Mouse (Mus musculus): Measurements from ENCODE around the gene Kif5a.
A peak's percentile ranks its signal among the peaks of the same experiment; 100 is the strongest.

Kif5a gene

DNA sequence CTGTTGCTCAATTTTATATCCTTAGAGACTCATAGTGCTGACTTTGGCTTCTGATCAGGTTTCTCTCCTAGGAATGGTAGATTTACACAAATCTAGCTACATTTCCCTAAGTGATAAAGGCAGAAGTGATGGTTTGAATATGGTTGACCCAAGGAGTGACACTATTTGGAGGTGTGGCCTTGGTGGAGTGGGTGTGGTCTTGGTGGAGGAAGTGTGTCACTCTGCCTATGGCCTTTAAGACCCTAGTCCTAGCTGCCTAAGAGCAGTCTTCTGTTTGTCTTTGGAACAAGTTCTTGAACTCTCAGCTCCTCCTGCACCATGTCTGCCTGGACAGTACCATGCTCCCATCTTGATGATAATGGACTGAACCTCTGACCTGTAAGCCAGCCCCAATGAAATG lies 46.0 kb downstream of the Kif5a start:
- DNase-seq (ENCODE audit: low spot score in 2 of 2): no peak

DNA sequence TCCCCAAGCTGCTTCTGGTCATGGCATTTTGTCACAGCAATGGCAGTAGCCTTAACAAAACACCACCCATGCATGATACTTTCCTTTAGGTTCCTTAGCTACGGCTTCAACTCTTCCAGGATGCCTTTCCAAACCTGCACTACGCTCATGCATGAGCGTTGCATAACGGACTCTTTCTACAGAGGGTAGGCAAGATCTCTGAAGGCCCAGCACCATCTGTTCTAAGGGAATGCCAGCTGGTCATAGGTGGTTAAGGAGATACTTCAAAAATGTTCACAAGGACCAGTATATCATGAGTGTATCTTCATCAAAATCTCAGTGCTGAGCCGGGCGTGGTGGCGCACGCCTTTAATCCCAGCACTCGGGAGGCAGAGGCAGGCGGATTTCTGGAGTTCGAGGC lies 46.7 kb downstream of the Kif5a start:
- no peak for DNase-seq (ENCODE audit: low spot score in 2 of 2)

DNA sequence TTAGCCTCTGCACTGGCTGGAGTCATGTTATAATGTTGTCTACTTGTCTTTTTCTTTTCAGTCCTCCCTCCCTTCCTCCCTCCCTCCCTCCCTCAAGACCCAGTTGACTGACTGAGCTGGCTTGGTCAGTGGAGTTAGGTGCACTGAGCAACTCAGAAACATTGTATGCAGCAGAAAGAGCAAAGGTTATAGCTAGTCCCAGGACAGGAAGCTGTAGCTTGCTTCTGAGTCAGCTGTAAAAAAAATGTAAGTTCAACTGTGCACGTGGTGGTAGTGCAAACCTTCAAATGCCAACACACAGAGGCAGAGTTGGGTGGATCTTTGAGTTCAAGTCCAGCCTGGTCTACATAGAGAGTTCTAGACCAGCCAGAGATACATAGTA lies 48.7 kb downstream of the Kif5a start:
- no peak for DNase-seq (ENCODE audit: low spot score in 2 of 2)

DNA sequence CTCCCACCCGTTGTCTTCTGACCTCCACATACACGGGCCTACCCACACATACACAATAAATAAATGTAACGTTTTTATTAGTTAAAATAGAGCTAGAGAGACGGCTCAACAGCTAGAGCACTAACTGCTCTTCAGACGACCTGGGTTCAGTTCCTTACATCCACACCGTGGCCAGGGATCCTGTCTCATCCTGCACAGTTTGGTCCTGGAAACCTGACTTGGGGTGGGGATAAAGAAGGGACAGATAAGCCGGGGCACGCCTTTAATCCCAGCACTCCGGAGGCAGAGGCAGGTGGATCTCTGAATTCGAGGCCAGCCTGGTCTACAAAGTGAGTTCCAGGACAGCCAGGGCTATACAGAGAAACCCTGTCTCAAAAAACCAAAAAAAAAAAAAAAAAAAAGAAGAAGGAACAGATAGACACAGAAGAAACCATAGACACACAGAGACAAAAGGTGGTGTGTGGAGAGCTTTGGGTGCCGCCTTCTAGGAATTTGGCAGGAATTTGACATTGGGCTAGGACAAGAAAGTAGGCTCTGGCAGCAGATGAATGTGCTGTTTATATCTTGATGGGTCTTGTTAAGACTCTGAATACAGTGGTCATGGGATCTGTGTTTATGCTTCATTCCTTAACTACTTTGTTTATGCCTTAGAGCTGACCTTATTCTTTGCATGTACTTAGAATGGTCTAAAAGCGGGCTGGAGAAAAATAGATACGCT lies 49.3 kb downstream of the Kif5a start:
- DNase-seq (ENCODE audit: low spot score in 2 of 2): no peak

DNA sequence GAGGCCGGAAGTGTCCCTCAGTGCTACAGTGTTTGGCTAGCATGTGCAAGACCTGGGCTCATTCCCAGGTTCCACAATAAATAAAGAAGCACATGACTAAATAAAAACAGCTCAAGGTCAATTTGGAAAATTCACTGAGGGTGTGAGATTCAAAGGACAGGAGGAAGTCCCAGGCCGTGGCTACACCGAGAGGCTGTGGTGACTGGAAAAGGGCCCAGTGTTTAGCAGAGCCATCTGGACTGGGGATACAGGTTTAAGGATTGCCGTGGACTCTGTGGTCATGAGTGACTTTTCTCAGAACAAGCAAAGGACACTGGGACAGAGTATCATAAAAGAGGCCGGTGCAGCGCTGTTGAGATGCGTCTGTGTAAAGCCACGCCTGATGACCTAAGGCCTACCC lies 49.9 kb downstream of the Kif5a start:
- no peak for DNase-seq (ENCODE audit: low spot score in 2 of 2)

DNA sequence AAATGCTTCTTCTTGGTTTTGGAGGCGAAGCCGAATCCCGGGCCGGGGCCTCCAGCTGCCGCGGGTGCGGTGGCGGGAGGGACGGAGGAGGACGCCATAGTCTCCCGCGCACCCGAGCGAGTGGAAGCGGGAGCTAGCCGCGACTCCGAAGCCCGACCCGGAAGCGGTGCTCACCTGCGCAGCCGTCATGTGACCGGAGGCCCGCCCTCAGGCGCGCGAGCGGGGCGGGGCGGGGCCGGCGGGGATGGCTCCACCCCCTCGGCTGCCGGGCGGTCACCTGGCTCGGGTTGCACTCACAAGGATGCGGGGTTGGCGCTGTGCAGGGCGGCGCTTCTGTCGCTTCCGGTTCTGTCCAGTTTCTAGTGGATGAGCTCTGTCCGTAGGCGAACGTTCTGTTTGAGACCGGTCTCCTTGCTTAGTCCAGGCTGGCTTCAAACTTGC lies 51.7 kb downstream of the Kif5a start, which contains the start of gene Pip4k2c:
Gene Pip4k2c (minus strand): TSS at position 172 of the 441 bp plus-strand sequence.
- DNase-seq (ENCODE audit: low spot score in 2 of 2): peak; percentile 92 to 93

DNA sequence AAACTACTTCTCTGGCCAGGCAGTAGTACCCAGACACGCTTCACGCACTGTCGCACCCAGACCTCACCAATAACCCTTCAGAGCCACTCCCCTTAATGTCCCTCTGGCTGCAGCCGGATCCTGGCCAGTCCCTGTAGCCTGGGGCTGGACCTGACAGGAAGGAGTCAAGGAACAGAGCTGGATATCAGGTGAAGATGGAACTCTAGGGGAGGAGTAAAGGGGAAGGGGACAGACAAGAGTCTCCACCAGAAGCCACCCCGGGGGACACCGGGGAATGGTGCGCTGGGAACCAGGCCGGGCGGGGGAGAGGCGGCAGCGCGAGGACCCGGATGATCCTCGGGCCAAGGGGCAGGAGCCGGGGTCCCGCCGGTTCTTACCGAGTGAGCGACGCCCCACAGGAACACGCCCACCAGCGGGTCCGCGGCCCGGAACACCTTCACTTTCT lies 52.2 kb downstream of the Kif5a start:
- DNase-seq (ENCODE audit: low spot score in 2 of 2): no peak

DNA sequence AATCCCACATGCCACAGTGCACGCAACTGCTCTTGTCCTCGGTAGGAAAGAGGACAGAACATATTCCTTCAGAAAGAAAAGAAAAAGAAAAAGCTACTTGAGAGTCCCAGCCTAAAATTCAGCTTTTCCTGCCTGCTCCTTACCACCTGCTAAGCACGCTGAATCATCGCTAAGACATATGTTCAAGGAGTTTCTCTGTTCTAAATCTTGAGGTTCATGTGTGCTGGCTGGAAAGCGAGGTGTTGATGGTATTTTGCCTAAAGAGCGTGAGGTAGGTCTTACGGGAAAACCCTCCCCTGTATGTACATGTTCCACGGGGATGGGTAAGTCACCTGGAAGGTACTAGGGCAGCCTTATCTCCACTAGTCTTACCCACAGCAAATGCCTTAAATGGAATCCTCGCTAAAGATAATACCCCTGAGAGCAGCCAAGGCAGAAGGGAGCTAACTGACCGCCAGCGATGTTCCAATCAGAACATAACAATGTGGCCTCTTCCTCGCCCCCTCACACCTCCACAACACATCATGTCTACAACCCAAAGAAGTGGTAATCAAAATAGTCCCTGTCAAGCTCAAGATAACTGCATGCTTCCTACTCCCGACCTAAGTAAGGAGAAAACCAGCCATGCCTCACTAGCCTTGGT lies 53.1 kb downstream of the Kif5a start:
- DNase-seq (ENCODE audit: low spot score in 2 of 2): no peak

DNA sequence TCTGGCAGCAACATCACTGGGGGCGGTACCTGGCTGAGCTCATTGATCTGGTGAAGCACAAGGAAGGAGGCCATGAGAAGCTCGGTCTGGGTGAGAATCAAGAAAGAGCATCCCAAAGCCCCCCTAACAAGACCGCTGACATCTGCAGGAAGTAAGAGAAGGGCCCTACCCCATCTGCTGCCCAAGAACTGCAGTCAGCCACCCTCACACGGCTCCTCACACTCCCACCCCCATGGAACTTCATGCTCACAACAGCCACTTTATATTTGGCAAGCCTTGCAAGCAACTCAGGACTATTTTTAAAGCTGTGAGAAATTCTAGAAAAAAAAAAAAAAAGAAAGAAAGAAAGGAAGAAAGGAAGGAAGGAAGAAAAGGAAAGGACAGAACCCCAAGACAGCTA lies 54.2 kb downstream of the Kif5a start:
- peak in 1 of 2 experiments; percentile 77 for DNase-seq (ENCODE audit: low spot score in 2 of 2)

DNA sequence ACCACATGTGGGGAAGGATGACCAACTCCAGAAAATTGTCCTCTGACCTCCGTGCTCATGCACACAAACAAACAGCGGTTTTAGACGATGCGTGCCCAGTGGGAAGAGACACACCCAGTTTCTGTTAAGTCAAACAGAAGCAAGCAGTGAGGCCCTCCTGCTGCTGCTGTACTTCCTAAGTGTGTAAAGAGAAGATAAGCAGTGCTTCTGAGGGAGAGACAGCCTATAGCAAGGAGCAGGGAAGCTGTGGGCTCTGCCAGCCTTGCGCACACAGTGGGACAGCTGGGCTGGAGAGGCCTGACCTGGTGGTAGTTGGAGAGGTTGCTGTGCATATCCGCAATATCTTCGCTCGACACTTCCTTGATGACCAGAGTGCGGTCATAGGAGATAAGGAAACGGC lies 57.8 kb downstream of the Kif5a start:
- DNase-seq (ENCODE audit: low spot score in 2 of 2): no peak

DNA sequence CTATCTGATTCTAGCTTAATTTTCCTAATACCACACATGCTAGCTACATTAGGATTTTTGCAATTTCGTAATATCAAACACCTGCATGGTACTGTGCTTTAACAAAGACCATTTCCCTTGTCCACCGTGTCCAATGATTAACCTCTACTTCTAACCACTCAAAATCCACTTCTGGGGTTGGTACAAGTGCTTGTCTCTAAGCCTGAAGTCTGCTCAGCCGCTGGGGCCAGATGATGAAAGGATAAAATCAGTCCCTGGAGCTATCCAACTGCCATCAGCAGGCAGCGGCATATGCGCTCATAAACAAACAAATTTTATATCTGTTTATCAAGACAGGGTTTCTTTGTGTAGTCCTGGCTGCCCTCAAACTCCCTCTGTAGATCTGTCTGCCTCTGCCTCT lies 58.6 kb downstream of the Kif5a start:
- no peak for DNase-seq (ENCODE audit: low spot score in 2 of 2)

DNA sequence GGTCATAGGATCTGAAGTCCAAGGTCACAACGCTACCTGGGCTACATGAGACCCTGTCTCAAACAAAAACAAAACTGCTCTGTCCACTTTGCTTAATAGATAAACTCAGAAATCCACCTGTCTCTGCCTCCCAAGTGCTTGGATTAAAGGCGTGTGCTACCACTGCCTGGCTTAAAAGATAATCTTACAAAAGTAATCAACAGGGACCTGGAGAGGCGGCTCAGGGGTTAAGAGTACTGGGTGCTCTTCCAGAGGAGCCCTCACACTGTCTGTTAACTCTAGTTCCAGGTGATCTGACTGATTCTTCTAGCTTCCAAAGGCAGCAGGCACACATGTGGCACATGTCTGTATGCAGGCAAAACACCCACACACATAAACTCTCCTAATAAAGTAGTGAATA lies 60.0 kb downstream of the Kif5a start:
- DNase-seq (ENCODE audit: low spot score in 2 of 2): no peak

DNA sequence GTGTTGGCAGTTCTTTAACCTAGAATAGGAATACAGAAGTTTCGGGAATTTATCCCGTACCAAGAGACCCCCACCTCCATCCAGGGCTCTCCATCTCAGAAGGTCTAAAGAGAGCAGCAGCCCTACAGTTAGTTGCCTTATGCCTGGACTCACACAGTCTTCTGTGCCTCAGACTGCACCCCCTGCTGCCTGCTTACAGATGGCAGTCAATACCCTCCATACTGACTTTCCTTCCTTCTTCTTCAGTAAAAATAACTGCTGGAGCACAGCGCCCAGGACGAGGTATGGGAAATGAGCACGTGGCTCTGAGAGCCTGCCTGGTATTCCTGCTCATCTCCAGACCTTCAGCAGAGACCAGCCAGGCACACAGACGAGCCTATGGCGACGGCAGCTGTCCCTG lies 62.9 kb downstream of the Kif5a start:
- DNase-seq (ENCODE audit: low spot score in 2 of 2): no peak

DNA sequence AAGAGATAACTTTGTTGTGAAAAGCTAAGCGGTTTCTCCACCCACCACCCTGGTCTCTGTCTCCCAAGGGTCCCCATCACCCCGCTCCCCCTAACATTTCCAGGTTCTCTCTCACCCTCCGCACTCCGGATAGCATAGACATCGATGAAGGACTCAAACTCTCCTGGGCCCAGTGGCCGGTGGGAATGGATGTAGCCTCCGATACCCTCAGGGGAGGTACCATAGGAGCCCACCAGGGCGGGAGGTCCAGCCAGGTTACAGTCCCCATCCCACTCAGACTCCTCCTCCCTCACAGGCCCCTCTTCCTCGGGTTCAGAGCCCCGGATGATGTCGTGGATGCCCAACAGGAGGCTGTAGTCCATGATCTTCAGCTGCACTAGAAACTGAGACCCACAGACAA lies 63.7 kb downstream of the Kif5a start:
- DNase-seq (ENCODE audit: low spot score in 2 of 2): no peak

DNA sequence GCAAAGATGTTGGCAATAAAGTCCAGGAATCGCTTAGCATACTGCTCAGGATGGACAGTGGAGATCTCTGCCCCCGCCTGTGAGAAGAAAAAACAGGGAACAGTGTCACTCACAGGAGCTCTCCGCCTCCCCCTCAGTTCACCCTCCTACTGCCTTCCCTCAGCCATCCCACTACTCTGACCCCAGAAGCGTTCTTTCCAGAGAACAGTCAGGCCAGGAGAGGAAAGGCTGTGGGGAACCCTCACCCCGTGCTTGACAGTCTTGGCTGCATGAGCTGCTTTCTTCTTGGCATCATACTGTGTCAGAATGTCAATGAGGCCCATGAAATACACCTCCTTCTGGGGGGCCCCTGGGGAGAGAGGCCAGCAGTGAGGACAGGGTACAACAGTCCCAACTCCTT lies 64.1 kb downstream of the Kif5a start:
- no peak for DNase-seq (ENCODE audit: low spot score in 2 of 2)

DNA sequence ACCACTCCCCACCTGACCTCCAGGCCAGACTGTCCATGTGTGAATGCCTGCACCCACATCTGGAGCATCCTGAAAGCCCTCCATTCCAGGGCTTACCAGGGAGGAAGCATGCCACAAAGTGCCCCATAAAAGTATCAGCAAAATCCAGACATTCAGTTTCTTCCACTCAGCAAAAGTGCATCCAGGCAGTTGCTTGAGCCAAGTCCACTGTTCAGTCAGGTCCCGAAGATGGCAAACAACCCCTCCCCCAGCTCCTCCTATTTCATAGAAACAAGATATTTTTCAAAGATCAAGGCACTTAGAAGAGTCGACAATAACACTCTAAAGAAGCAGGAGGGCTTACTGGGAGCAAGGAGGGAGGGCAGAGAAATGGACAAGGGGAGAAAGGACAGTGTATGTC lies 64.7 kb downstream of the Kif5a start:
- no peak for DNase-seq (ENCODE audit: low spot score in 2 of 2)

DNA sequence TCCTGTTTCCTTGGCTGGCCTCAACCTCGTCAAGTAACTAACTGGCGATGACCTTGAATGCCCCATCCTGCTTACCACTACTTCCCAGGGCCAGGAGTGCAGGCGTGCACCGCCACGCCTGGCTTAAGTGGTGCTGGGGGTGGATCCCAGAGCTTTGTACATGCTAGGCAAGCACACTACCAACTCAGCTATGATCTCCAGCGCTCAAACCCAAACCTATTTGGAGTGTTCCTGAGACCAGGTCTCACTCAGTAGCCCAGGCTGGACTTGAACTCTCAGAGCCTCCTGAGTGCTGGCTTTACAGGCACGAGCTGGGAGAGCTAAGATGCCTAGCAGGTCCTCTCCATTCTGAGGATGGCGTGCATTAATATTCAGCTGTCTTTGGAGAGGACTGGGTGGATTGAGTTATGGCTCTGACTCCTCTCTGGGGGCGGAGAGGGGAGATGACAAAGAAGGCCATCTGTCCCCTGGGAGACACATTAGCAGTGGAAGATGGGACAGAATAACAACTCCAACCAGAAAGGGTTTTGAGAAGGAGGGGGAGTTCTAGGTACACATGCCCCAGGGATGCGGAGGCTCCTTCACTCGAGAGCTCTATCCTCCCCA lies 65.5 kb downstream of the Kif5a start:
- DNase-seq (ENCODE audit: low spot score in 2 of 2): no peak

DNA sequence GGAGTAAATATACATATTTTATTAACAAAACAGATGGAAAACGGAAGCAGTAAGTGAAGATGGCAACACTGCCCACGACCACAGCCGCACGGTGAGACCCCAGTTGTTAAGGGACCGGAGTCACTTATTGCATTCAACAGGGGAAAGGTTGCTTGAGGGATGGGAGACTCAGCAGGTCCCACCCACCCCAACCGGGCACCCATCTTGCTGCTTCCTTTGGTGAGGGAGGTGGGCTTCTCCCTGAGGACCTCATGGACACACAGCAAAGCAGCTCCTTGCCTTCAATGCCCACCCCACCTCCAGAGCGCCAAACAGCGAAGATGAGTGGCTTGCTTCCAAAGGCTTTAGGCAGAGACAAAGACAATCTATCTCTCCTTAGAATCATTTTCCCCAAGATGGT lies 66.0 kb downstream of the Kif5a start:
- DNase-seq (ENCODE audit: low spot score in 2 of 2): no peak

DNA sequence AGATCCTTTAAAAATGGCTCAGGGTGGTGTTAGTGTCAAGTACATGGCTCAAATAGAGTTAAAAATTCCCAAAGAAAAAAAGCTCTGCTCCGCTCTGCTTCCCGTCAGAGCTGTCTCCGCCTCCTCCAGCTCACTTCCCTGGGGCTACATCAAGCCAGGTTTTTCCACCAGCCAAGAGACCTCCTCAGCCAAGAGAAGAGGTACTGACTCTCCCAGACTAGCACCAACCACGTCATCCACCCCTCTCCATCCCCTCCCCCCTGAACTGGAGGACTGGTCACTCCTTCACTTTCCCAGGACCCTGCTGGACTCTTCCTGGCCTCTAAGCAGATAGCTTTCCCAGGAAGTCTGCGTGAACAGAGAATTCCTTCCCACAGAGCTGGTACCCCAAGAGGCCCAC lies 66.8 kb downstream of the Kif5a start:
- peak; percentile 72 to 82 for DNase-seq (ENCODE audit: low spot score in 2 of 2)

DNA sequence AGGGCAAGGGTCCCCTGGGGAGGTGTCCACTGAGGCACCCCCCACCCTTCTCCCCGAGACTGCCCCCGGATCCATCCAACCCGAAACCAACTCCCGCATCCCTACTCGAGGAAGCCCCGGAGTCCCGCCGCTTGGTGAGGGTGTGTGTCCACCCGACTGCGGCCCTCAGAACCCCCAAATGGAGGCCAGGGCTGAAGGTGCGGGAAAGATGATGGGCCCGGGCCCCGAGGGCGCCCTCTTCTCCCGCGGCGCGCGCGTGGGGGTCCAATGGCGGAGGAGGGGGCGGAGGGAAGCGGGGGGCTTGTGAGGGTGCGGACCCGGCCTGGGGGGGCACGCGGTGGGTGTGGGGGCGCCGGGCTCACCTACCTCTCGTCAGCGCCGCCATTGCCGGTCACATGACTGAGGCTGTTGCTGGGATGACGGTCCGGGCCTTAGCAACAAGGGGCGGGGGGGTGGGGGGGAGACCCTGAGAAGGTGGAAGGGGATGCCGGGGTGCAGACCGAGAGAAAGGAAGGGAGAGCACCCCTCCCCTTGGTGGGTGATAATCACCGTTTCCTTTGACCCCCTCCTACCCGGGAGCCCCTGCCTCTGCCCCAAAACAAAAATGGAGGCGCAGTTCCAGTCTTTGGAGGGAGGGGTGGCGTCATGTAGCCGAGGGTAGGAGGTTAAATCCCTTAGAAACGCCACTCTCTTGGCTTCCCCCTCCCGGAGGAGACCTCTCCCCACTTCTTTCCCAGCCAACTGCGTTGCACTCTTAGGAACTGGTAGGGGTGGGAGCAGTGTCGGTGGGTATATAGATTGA lies 67.6 kb downstream of the Kif5a start, which contains the start of gene Dtx3:
Gene Dtx3 (minus strand): TSS at position 401 of the 802 bp plus-strand sequence.
- peak; percentile 74 to 77 for DNase-seq (ENCODE audit: low spot score in 2 of 2)

DNA sequence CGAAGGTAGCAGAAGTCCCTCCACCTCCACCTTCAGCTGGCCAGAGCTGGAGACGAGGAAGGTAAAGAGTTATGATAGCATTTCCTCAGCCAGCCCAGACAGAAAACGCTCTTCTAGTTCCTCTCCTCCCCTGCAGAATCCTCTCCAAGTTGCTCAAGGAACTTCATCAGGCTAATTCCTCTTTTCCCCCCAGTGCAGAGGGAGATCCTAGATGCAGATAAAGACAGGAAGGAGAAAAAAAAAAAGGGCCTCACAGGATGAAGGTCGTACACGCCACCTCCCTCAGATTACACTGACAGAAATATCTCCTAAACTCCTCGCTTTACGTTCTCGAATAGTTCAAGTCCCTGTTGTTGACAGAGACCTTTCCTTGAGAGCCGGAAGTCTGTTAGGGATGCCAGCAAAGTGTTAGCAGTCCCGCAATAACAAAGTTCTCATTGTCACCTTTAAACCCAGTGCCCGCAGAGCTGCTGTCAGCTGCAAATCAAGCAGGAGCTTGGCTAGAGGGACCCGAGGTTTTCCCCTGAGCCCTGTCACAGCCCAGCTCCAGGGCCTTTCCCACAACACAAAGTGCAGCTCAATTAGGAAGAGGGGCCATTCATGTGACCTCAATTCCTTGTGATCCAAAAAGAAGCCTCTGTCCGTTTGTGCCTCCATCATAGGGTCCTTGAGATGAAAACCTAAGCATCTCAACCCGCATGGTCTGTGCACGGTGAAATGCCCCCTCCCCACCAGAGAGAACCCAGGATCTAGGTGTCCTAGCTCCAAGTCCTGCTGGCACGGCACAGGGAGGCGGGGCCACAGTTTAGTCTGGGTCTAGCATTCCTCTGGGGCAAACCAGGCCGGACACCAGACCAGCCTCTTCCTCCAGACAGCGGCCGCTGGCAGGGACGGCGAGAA lies 68.5 kb downstream of the Kif5a start:
- DNase-seq (ENCODE audit: low spot score in 2 of 2): peak; percentile 73 to 77
